Mouse (Mus musculus): Measurements from ENCODE around the gene Adh5.
"Not testable (repeated sequence)": the region's sequence is repeated elsewhere in the genome, so short reads cannot be mapped to it uniquely, and the experiment has no call there.

Adh5 gene

GRCm38 (mm10) chr3:138458441-138458840 lies 15.5 kb downstream of the Adh5 start:
- DNase-seq (ENCODE audit: low spot score in 2 of 2) = no peak

- DNase-seq (ENCODE audit: low spot score in 2 of 2) = peak in 1 of 2 experiments; percentile 32
These were observed 17.4 kb downstream of the Adh5 start for GRCm38 (mm10) chr3:138460260-138460659.

- DNase-seq (ENCODE audit: low spot score in 2 of 2) = no peak
These were observed 18.9 kb downstream of the Adh5 start for GRCm38 (mm10) chr3:138461832-138462231.

GRCm38 (mm10) chr3:138463137-138463536 lies 20.2 kb downstream of the Adh5 start:
- DNase-seq (ENCODE audit: low spot score in 2 of 2) = no peak

GRCm38 (mm10) chr3:138463807-138464206 lies 20.9 kb downstream of the Adh5 start:
- no peak for DNase-seq (ENCODE audit: low spot score in 2 of 2)

- DNase-seq (ENCODE audit: low spot score in 2 of 2) = no peak
These were observed 21.8 kb downstream of the Adh5 start for GRCm38 (mm10) chr3:138464573-138465147.

- not testable (repeated sequence) for DNase-seq (ENCODE audit: low spot score in 2 of 2)
These were observed 23.8 kb downstream of the Adh5 start for GRCm38 (mm10) chr3:138466656-138467055.

GRCm38 (mm10) chr3:138471066-138471465 lies 28.2 kb downstream of the Adh5 start:
- DNase-seq (ENCODE audit: low spot score in 2 of 2) = no peak

GRCm38 (mm10) chr3:138479489-138479888 lies 36.6 kb downstream of the Adh5 start:
- DNase-seq (ENCODE audit: low spot score in 2 of 2) = no peak

GRCm38 (mm10) chr3:138481526-138482284 lies 38.8 kb downstream of the Adh5 start:
- no peak for DNase-seq (ENCODE audit: low spot score in 2 of 2)

GRCm38 (mm10) chr3:138483240-138483639 lies 40.3 kb downstream of the Adh5 start:
- no peak for DNase-seq (ENCODE audit: low spot score in 2 of 2)

GRCm38 (mm10) chr3:138488584-138489326 lies 45.9 kb downstream of the Adh5 start:
- DNase-seq (ENCODE audit: low spot score in 2 of 2) = peak in 1 of 2 experiments; percentile 10

- peak; percentile 86 to 89 for DNase-seq (ENCODE audit: low spot score in 2 of 2)
These were observed 46.6 kb downstream of the Adh5 start, which contains the start of gene Metap1 for GRCm38 (mm10) chr3:138489327-138490033. Gene Metap1, minus strand, starts transcription at chr3:138489515.

GRCm38 (mm10) chr3:138490034-138490337 lies 47.1 kb downstream of the Adh5 start:
- DNase-seq (ENCODE audit: low spot score in 2 of 2) = no peak

- no peak for DNase-seq (ENCODE audit: low spot score in 2 of 2)
These were observed 50.8 kb downstream of the Adh5 start for GRCm38 (mm10) chr3:138493668-138494067.

GRCm38 (mm10) chr3:138494565-138494964 lies 51.7 kb downstream of the Adh5 start:
- no peak for DNase-seq (ENCODE audit: low spot score in 2 of 2)

- no peak for DNase-seq (ENCODE audit: low spot score in 2 of 2)
These were observed 52.6 kb downstream of the Adh5 start for GRCm38 (mm10) chr3:138495166-138496145.

GRCm38 (mm10) chr3:138498731-138499130 lies 55.8 kb downstream of the Adh5 start:
- no peak for DNase-seq (ENCODE audit: low spot score in 2 of 2)

- DNase-seq (ENCODE audit: low spot score in 2 of 2) = no peak
These were observed 57.2 kb downstream of the Adh5 start for GRCm38 (mm10) chr3:138499854-138500740.

- DNase-seq (ENCODE audit: low spot score in 2 of 2) = no peak
These were observed 60.9 kb downstream of the Adh5 start for GRCm38 (mm10) chr3:138503754-138504153.

Measured in frontal cortex, postnatal 14 days (tissue).